Mouse (Mus musculus) Patski (cell line): Measurements from ENCODE around the gene Gm10670. TPM values are rescaled to one million over a fixed set of nuclear protein-coding genes. Genes with fewer than 3 reads are reported as not detected.
"Not testable (repeated sequence)": the region's sequence is repeated elsewhere in the genome, so short reads cannot be mapped to it uniquely, and the experiment has no call there.

ENCODE experiments used
- ATAC-seq: fragments of 100-300 bp; one replicate; pipeline ENCODE4 v1.8.0; 2021
- CTCF ChIA-PET: fragments of 350-600 bp; sonication (Branson Sonifier 250); formaldehyde crosslinking; loops from one replicate; lab custom pipeline; 2022; ENCODE audit warnings: inconsistent platforms; lab: Charles Lee
- POLR2A ChIA-PET: fragments of 350-600 bp; sonication (Branson Sonifier 250); formaldehyde crosslinking; loops from one replicate; lab custom pipeline; 2022; ENCODE audit warnings: antibody characterized with exemption, inconsistent platforms; lab: Charles Lee
- DNase-seq: peaks from one replicate; pipeline ENCODE4 v3.0.0-alpha.2; 2011; ENCODE audit warnings: low read depth, low spot score
- H3K27me3 ChIP-seq: fragments of 371-371 bp; one replicate; pipeline ENCODE4 v1.5.1; 2021
- in situ Hi-C: fragments of 300-500 bp; cut with MboI; formaldehyde crosslinking; loops from 3 replicates; pipeline ENCODE4 v1.11.1; 2018; ENCODE audit warnings: low pct_unique_long_range_greater_than_20kb, mixed read lengths
- polyA plus RNA-seq: library from polyadenylated mRNA; unstranded; gene quantifications from one replicate; pipeline ENCODE4 v1.2.3, GENCODE M21; 2021

The Gm10670 gene
- polyA plus RNA-seq, result not detected

GRCm38 (mm10) chr7:20474825-20475224, at the start of gene Gm10670:
Gm10670 (minus strand) TSS chr7:20474925.
- CTCF ChIA-PET, in situ Hi-C loops, DNase-seq, POLR2A ChIA-PET, H3K27me3 ChIP-seq, ATAC-seq: not testable (repeated sequence)

GRCm38 (mm10) chr7:20510434-20510833, 35.7 kb upstream of the Gm10670 start, which contains the start of gene Vmn1r103:
Vmn1r103 (minus strand) TSS chr7:20510534.
- CTCF ChIA-PET, DNase-seq, POLR2A ChIA-PET, H3K27me3 ChIP-seq, ATAC-seq, in situ Hi-C loops: not testable (repeated sequence)

GRCm38 (mm10) chr7:20442493-20442892, 32.2 kb downstream of the Gm10670 start, which contains the start of gene Vmn1r101:
Vmn1r101 (minus strand) TSS chr7:20442593.
- POLR2A ChIA-PET, in situ Hi-C loops, CTCF ChIA-PET, DNase-seq, H3K27me3 ChIP-seq, ATAC-seq: not testable (repeated sequence)

Other genes with a start within 250 kb of the Gm10670 start
- not detected for gene Gm4498, start 241.1 kb downstream of the Gm10670 start, polyA plus RNA-seq
- not detected for gene Gm5890, start 212.1 kb downstream of the Gm10670 start, polyA plus RNA-seq
- gene Gm4133, start 140.9 kb downstream of the Gm10670 start, polyA plus RNA-seq, result not detected
- not detected for gene Gm5728, start 99.5 kb downstream of the Gm10670 start, polyA plus RNA-seq
- not detected for gene Vmn1r100, start 57.0 kb downstream of the Gm10670 start, polyA plus RNA-seq
- not detected for gene Vmn1r101, start 32.3 kb downstream of the Gm10670 start, polyA plus RNA-seq
- gene Vmn1r103, start 35.6 kb upstream of the Gm10670 start, polyA plus RNA-seq, result not detected
- gene Vmn1r104, start 58.9 kb upstream of the Gm10670 start, polyA plus RNA-seq, result not detected
- gene Gm5726, start 70.8 kb upstream of the Gm10670 start, polyA plus RNA-seq, result not detected
- gene Gm4141, start 101.3 kb upstream of the Gm10670 start, polyA plus RNA-seq, result not detected
- not detected for gene Gm4513, start 124.1 kb upstream of the Gm10670 start, polyA plus RNA-seq
- gene Vmn1r107, start 194.0 kb upstream of the Gm10670 start, polyA plus RNA-seq, result not detected
- not detected for gene Vmn1r111, start 228.3 kb upstream of the Gm10670 start, polyA plus RNA-seq